Mouse (Mus musculus) heart, postnatal 0 days (tissue): Measurements from ENCODE around the gene Serpinb6a.

Source experiments
- CTCF ChIP-seq: IDR thresholded peaks from 2 replicates; pipeline ENCODE4 v1.5.1; 2016; ENCODE audit warnings: antibody characterized with exemption, control low read depth, low read depth
- EP300 ChIP-seq: IDR thresholded peaks from 2 replicates; pipeline ENCODE4 v1.6.1; 2016; ENCODE audit warnings: antibody characterized with exemption, low read depth

DNA sequence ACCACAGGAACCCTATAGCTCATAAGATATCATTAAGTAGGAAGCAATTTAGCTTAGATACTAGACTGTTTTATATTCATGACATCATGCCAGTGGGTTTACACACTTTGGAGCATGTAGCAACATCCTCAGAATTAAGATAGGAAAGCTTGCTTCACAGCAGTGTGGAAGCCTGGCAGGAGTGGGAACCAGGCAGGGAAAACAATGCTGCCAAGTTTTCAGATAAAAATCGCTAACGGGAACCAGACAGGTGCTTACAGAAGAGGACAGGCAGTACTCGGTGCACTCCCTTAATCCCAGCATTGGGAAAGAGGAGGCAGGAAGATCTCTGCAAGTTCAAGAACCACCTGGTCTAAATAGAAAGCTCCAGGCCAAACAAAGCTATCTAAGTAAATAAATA is 95.8 kb downstream of the Serpinb6a start:
- TF ChIP-seq CTCF (no peak), EP300 (no peak)
